Mouse (Mus musculus): ENCODE results near the gene I830077J02Rik.

I830077J02Rik gene

DNA sequence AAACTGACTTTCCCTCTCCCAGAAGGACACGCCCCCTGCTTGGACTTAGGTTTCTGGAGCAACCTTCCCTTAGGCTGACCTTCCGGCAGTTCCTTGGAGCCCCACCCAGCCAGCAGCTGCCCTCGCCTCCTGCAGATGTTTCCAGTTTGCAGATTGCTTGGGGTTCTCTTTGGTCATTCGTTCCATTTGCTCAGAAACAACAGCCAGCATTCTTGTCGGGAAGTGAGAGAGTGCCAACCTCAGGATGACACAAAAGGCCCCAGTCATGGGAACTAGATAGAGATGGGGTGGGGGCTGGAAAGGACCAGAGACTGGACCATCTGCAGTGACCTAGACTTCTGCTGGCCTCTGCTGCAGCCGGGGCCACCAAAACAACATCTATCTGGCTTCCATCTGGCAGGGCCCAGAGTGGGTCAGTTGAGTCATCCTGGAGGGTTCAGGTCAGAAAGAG, 38.5 kb downstream of the I830077J02Rik start:
- peak; percentile 18 for DNase-seq (ENCODE audit: extremely low spot score)

DNA sequence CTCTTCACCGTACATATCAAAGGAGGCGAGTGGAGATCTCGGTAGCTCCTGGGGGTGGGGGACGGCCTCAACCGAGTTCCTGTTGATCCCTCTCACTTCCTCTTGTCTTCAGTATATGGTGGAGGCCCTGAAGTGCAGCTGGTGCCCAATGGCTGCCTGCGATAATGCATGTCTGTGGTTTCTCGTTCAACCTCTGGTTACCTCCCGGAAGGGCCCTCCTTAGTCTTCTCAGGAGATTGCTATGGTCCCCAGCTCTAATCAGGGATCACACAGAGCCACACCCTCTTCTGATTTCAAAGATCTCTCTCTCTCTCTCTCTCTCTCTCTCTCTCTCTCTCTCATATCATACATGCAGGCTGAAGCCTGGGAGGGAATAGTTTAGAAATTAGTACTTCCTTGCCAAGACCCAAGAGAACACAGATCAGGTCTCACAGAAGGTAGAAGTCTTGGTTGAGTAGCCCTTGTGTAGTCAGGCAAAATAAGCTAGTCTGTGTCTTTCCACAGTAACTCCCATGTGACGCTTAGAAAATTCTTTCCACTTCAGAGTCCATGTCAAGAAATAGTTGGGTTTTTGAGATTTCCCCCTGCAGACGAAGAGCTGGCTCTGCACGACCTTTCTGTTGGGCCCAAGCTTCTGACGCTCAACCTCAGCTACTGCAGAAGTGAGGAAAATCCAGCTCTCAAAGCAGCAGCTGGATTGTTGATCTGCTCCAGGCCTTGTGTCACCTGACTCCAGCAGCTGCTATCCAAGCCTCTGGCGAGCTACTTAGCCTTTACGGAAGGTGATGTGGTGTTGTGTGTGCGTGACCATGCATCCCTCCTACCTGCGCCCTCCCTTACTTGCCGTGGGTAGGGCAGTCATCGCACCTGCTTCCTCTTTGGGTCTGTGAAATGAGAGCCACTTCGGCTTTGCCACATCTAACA, 39.6 kb downstream of the I830077J02Rik start:
- DNase-seq (ENCODE audit: extremely low spot score) = no peak

DNA sequence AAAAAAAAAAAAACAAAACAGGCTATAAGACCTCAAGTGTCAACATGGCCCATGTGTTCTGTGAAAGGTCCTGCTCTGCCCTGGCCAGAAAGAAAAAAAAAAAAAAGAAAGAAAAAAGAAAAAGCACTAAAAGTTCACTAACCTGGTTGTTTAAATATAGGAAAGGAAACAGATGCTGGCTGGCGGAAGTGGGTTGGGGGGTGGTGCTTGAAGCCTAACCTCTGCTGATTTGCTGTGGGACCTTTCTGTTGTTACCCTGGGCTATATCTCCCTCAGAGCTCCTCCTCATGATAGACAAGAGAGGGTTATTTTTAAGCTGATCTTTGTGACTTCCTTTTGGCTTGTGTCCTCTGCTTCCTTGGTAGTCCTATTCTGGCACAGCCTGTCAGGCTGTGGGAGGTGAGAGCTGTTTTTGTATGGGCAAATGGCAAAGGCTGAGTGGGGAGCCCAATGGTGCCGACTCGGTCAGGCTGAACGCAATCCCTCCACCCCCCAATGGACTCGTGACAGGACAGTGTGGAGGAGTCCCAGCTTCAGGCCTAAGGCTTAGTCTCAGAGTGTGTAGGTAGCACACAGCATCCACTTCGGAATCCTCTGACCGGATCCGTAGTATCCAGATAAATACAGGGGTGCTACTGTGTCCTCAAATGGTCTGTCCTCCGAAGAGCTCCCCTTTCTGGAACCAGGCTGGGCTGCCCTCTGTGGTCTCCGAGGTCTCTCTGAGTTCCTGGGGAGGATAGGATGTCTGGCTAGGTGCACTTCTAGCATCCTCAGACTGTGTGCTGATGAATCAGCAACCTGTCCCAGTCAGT, 40.5 kb downstream of the I830077J02Rik start:
- no peak for DNase-seq (ENCODE audit: extremely low spot score)

- DNase-seq (ENCODE audit: extremely low spot score) = no peak
Observed at GRCm38 (mm10) chr3:105891141-105891540, 41.3 kb downstream of the I830077J02Rik start.

GRCm38 (mm10) chr3:105890220-105890619, 42.2 kb downstream of the I830077J02Rik start:
- no peak for DNase-seq (ENCODE audit: extremely low spot score)

- no peak for DNase-seq (ENCODE audit: extremely low spot score)
Observed at GRCm38 (mm10) chr3:105888961-105889360, 43.5 kb downstream of the I830077J02Rik start.

DNA sequence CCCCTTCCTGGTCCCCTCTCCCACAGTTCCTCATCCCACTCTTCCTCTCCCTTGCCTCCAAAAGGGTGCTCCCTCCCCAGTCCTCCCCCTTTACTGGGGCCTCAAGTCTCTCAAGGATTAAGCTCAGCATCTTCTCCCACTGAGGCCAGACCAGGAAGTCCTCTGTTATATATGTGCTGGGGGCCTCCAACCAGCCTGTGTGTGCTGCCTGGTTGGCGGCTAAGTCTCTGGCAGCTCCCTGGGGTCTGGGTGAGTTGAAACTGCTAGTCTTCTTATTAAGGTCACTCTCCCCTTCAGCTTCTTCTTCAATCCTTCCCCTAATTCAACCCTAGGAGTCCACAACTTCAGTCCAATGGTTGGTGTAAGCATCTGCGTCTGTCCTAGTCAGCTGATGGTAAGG, 49.4 kb downstream of the I830077J02Rik start:
- no peak for DNase-seq (ENCODE audit: extremely low spot score)

DNA sequence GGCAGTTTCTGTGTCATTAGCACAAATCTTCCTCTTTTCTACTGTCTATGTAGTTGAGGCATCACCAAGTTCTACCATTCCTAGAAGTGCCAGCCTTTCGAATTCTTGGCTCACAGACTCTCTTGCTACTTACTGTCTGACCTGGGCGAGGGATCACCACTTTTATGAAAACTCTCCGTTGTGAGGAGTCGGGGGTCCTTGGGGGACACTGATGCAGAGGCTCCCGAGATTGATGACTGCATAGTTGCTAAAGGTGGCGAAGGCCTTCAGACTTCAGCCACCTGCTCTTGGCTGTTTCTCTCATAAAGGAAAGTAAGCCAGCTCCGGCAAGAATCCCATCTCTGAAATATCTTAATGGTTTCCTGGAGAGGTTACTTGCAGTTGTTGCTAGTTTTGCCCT, 50.4 kb downstream of the I830077J02Rik start:
- DNase-seq (ENCODE audit: extremely low spot score) = no peak

- no peak for DNase-seq (ENCODE audit: extremely low spot score)
Observed at GRCm38 (mm10) chr3:105880419-105880818, 52.0 kb downstream of the I830077J02Rik start.

GRCm38 (mm10) chr3:105878751-105879150, 53.7 kb downstream of the I830077J02Rik start:
- no peak for DNase-seq (ENCODE audit: extremely low spot score)

- no peak for DNase-seq (ENCODE audit: extremely low spot score)
Observed at GRCm38 (mm10) chr3:105877919-105878318, 54.5 kb downstream of the I830077J02Rik start.

- no peak for DNase-seq (ENCODE audit: extremely low spot score)
Observed at GRCm38 (mm10) chr3:105877252-105877803, 55.1 kb downstream of the I830077J02Rik start.

DNA sequence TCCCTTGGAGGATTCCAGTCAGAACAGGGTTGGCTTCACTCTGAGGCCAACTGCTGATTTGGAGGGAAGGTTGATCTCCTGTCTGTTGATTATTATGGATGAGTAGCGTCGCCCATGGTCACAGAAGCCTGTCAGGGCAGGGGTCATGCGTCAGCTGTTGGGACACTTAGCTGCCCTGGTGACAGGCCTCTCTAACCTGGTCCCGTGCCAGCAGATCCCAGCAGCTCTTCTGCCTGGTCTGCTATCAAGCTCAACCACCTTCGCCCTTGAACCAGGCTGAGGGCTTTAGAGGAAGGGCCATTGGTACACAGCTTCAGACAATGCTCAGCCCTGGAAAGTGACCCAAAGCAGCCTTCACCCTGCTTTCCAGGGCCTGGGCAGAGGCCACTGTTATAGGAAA, 56.4 kb downstream of the I830077J02Rik start:
- DNase-seq (ENCODE audit: extremely low spot score) = no peak

All from embryo, embryonic 9.5 days (tissue).